Mouse (Mus musculus) A20 (cell line): ENCODE measurements around the gene Tsacc.
"Not testable (repeated sequence)": the region's sequence is repeated elsewhere in the genome, so short reads cannot be mapped to it uniquely, and the experiment has no call there.

Experiments
- DNase-seq: peaks from one replicate; pipeline ENCODE4 v3.0.0-alpha.2; 2011; ENCODE audit warnings: low read depth, low spot score

The Tsacc gene

DNA sequence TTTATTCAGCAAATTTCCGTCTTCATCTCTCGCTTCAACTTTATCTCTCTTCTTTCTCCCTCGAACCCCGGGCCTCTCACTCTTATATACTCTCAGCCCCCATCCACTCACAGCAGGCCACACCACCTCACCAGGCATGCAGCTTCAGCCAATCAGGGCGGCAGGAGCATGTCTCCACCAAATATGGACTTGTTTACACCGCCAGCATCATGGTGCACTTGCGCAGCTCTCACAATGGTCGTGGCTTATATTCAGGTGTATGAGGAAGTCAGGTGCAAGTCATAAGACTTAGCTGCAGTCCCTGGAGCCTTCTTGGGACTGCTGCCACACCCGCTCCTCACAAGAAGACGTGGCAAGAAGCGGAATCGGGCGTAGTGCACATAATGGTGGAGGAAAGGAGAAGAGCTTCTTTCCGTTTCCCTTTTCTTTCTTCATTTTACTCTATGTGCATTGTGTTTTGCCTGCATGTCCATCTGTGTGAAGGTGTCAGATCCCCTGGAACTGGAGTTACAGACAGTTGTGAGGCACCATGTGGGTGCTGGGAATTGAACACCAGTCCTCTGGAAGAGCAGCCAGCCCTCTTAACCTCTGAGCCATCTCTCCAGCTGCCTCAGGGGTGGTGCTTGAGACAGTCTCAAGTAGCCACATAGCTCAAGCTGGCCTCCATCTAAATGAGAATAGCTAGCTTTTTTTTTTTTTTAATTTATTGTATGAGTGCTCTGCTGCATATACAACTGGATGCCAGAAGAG, 11.8 kb downstream of the Tsacc start:
- DNase-seq = not testable (repeated sequence)

DNA sequence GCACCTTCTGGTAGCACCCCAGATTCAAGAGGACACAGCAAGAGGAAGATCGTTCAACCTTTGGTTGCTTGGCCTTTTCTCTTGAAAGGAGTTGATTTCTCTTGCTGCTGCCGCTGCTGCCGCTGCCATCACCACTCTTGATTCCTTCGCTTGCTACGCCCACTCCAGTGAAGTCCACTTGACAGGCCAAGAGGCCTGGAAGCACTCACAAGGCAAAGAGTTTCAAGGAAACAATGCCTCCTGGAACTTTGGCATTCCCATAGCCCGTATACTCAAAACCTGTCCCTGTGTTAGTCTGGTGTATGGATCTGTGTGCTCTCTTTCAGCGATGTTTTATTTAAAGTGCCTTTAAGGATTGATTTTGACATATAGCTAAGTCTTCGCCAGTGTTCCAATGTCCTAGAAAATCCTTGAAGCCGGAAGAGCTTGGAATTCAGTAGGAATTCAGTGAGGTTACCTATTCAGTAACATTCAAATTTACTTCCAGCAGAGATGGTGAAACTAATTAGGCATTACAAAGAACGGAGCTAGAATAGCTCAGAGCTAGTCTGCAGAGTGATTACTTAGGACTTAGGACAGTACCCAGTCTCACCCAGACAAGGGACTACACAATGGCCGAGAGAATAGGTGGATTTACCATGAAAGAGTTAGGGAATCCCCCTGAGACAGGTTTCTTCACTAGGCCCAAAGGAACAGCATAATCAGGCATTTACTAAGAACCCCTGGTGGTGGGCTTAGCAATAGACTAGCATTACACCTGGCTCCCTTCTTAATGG, 15.5 kb downstream of the Tsacc start:
- not testable (repeated sequence) for DNase-seq

GRCm38 (mm10) chr3:88280035-88280434, 16.8 kb downstream of the Tsacc start:
- DNase-seq = no peak

- no peak for DNase-seq
Measured at GRCm38 (mm10) chr3:88276529-88277143, 20.2 kb downstream of the Tsacc start.

- DNase-seq = no peak
Measured at GRCm38 (mm10) chr3:88276121-88276520, 20.7 kb downstream of the Tsacc start.

- DNase-seq = no peak
Measured at GRCm38 (mm10) chr3:88274002-88274401, 22.8 kb downstream of the Tsacc start.

DNA sequence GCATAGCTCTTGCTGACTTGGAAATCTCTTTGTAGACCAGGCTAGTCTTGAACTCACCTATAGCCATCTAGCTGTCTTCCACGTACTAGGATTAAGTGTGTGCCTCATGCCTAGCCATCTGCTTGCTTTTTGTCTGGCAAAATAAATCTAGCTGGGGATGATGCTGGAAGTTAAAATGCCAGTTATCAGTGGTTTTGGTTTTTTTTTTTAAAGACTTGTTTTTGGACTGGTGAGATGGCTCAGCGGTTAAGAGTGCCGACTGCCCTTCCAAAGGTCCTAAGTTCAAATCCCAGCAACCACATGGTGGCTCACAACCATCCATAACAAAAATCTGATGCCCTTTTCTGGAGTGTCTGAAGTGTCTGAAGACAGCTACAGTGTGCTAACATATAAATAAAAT, 24.9 kb downstream of the Tsacc start:
- no peak for DNase-seq

- not testable (repeated sequence) for DNase-seq
Measured at GRCm38 (mm10) chr3:88271298-88271697, 25.5 kb downstream of the Tsacc start.

DNA sequence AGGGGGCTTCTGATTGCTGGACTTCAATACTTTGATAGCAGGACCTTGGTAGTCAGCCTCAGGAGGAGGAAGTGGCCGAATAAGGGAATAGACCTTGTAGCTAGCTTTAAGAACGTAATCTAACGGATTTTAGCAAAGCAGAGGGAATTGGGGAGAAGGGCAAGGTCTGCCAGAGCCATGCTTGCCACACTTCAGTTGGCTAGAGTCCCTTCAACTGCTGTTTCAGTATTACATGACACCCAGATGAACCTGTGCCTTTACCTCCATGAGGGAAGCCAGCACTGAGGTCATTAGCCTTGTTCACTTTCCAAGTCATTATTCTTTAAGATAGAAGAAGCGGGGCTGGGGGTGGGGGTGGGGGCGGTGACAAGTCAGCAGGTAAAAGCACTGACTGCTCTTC, 27.8 kb downstream of the Tsacc start:
- DNase-seq = no peak

DNA sequence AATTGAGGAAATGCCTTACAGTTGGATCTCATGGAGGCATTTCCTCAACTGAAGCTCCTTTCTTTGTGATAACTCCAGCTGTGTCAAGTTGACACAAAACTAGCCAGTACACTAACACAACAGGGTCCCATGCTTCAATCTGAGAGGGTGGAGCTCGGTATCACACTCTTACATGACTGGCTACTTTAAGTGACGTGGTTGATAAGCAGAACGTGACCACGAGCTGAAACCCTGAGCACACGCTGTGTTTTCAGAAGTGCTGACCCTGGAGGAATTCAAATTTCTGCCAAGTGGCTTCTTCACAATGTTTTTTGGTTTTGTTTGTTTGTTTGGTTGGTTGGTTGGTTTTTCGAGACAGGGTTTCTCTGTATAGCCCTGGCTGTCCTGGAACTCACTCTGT, 28.8 kb downstream of the Tsacc start:
- not testable (repeated sequence) for DNase-seq

- no peak for DNase-seq
Measured at GRCm38 (mm10) chr3:88262346-88262745, 34.5 kb downstream of the Tsacc start.

DNA sequence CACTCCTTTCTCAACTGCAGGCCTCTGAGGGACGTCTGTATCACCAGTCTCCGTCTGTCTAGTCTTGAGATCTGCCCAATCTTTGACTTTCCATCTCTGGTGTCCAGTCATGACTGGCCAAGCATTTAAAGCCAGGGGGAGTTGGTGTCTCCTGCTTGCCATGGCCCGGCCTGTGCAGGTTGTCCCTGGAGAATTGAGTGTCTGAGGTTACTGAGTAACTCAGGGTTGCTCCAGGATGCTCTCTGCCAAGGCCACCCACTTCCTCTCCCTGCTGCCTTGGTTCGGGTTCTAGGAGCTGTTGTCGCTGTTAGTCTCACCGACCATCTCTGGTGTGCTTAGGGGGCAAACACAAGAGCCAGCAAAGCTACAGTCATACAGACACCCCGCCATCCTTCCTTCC, 40.4 kb downstream of the Tsacc start:
- DNase-seq = no peak

GRCm38 (mm10) chr3:88255950-88256349, 40.8 kb downstream of the Tsacc start:
- DNase-seq = no peak

DNA sequence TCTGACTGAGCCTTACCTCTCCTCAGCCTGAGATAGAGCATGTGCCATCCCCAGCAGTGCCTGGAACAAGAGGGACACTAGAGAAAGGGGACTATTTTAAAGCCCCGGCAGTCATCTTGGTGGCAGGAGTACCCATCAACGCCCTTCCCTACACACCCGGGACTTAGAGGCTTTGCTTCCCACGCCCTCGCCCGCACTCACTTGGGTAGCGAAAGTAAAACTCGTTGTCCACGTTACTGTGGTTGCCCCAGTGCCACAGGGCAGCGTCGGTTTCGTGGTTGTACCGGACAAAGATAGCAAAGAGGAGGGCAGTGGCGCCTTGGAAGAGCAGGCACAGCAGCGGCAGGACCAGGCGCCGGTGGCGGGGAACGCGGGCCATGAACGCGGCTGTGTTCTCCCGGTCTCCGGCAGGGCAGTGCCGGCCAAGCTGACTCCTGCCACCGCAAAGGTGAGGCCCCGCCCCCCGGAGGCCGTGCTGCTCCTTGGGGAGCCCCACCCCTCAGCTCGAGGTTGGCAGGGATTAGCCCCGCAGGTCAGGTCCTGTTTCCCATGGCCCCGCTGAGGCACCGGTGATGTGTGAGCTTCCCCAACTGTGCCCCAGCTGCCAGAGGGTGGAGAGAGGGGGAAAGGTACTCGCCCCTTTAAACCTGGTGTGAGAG, 42.4 kb downstream of the Tsacc start, which contains the start of gene Rhbg:
Gene Rhbg, minus strand, starts transcription at position 442 of the 659 bp plus-strand sequence.
- no peak for DNase-seq

- DNase-seq = no peak
Measured at GRCm38 (mm10) chr3:88252739-88253138, 44.1 kb downstream of the Tsacc start.

GRCm38 (mm10) chr3:88248406-88248805, 48.4 kb downstream of the Tsacc start:
- DNase-seq = no peak

DNA sequence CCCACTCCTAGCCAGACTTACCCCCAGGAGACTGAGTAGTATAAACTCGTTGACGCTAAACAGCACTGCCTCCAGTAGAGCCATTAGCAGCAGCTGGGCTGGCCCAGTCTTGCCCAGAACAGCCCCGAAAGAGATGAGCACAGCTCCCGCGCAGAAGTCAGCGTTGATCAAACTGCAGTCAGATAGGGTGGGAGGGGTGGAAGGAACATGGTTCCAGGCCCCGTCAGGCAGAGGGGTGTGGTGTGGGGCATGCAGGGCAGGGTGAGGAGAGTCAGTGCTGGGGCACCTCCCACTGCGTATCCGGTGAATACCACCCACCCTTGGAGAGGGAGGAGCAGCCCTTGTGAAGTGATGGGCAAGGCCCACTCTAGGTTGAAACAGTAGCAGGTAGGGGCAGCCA, 49.1 kb downstream of the Tsacc start:
- no peak for DNase-seq

- DNase-seq = peak; percentile 79
Measured at GRCm38 (mm10) chr3:88245811-88246210, 51.0 kb downstream of the Tsacc start.

DNA sequence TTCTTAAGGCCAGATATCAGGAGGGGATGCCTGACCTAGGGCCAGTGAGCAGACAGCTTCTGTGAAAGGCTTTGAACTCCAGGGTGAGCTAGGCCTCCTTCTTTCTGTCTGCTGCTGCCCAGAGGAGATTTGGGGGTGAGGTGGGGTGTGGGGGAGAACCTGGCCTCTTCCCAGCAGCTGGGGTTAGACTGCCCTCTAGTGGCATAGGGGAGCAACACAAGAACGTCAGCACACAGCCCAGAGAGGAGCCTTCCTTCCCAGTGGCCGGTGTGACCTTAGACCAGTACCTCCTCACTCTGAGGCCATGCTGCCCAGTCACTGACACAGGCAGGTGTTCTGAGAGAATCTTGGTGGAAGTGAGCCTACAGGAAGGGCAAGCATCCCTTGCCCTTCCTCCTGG, 52.7 kb downstream of the Tsacc start:
- DNase-seq = peak; percentile 63

DNA sequence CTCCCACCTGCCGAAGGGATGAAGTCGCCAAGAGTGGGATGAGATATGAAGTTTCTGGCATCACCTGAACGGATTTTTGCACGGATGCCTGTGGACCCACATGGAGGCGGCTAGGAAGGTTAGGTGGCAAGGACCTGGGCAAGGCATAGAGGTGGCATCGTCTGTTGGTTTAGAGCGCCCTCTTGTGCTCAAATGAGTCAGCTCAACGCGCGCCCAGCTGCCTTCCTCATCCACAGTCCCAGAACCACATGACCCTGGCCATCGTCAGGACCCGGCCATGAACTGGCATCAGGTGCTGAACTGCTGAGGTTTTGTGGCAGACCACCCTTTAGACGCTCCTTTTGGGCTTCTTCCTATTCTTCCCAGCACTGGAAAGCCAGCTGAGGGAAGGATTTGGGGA, 54.3 kb downstream of the Tsacc start:
- DNase-seq = peak; percentile 71

DNA sequence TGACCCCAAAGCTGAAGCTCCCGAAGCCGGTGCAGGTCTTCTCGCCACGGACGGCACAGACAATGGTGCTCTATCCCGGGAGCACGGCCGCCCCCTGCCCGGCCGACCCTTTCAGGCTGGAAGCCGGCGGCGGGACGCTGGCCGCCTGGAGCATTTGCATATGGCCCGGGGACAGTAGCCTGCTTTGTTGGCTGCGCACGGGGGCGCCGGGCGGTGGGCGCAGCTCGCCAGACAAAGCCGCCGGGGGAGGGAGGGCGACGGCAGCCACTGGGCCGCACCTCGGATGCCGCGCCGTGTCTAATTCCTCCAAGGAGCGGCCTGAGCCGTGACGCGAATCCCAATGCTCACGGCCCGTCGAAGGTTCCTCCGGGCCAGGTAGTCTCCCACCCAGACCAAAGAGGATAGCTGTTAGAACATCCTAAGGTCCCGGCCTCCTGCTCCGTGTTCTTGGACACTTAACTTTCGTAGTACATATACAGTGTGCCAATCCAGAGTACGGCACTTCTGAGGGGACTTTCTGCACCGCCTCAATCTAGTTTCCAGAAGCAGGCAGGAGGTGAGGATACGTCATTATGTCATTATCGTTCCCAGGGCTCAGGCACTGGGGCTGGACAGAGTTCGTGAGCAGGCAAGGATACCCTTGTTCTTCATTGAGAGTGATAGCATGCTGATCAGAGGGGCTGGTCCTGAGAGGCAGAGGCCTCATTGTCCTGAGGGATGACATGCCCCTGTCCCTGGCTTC, 55.6 kb downstream of the Tsacc start:
- no peak for DNase-seq
